Mouse (Mus musculus): ENCODE measurements around the gene Luc7l.

Luc7l gene

GRCm38 (mm10) chr17:26252539-26253251 is at the start of gene Luc7l:
Luc7l (plus strand) TSS chr17:26252896.
- peak; percentile 94 for DNase-seq (ENCODE audit: low spot score)

- peak; percentile 67 for DNase-seq (ENCODE audit: low spot score)
Measured at GRCm38 (mm10) chr17:26203321-26203811, 49.3 kb upstream of the Luc7l start.

GRCm38 (mm10) chr17:26204766-26205165 is 47.9 kb upstream of the Luc7l start:
- no peak for DNase-seq (ENCODE audit: low spot score)

- no peak for DNase-seq (ENCODE audit: low spot score)
Measured at GRCm38 (mm10) chr17:26206392-26206791, 46.3 kb upstream of the Luc7l start.

GRCm38 (mm10) chr17:26207686-26208085 is 45.0 kb upstream of the Luc7l start, which contains the start of gene Arhgdig:
Arhgdig (minus strand) TSS chr17:26207786.
- no peak for DNase-seq (ENCODE audit: low spot score)

- DNase-seq (ENCODE audit: low spot score): no peak
Measured at GRCm38 (mm10) chr17:26212241-26212640, 40.5 kb upstream of the Luc7l start.

GRCm38 (mm10) chr17:26212681-26213080 is 40.0 kb upstream of the Luc7l start:
- no peak for DNase-seq (ENCODE audit: low spot score)

- no peak for DNase-seq (ENCODE audit: low spot score)
Measured at GRCm38 (mm10) chr17:26221508-26221907, 31.2 kb upstream of the Luc7l start.

- DNase-seq (ENCODE audit: low spot score): no peak
Measured at GRCm38 (mm10) chr17:26225150-26225549, 27.5 kb upstream of the Luc7l start.

GRCm38 (mm10) chr17:26229776-26230175 is 22.9 kb upstream of the Luc7l start:
- DNase-seq (ENCODE audit: low spot score): no peak

GRCm38 (mm10) chr17:26231156-26231555 is 21.5 kb upstream of the Luc7l start:
- no peak for DNase-seq (ENCODE audit: low spot score)

- no peak for DNase-seq (ENCODE audit: low spot score)
Measured at GRCm38 (mm10) chr17:26232863-26233262, 19.8 kb upstream of the Luc7l start.

GRCm38 (mm10) chr17:26234386-26234785 is 18.3 kb upstream of the Luc7l start:
- DNase-seq (ENCODE audit: low spot score): no peak

- DNase-seq (ENCODE audit: low spot score): no peak
Measured at GRCm38 (mm10) chr17:26235077-26235815, 17.4 kb upstream of the Luc7l start.

GRCm38 (mm10) chr17:26237667-26238066 is 15.0 kb upstream of the Luc7l start:
- no peak for DNase-seq (ENCODE audit: low spot score)

GRCm38 (mm10) chr17:26239551-26239950 is 13.1 kb upstream of the Luc7l start:
- no peak for DNase-seq (ENCODE audit: low spot score)

- no peak for DNase-seq (ENCODE audit: low spot score)
Measured at GRCm38 (mm10) chr17:26240120-26240790, 12.4 kb upstream of the Luc7l start.

GRCm38 (mm10) chr17:26240990-26241389 is 11.7 kb upstream of the Luc7l start:
- DNase-seq (ENCODE audit: low spot score): no peak

- peak; percentile 82 for DNase-seq (ENCODE audit: low spot score)
Measured at GRCm38 (mm10) chr17:26243471-26244100, 9.1 kb upstream of the Luc7l start.

- peak; percentile 97 for DNase-seq (ENCODE audit: low spot score)
Measured at GRCm38 (mm10) chr17:26244101-26244841, 8.4 kb upstream of the Luc7l start, which contains the start of gene Fam234a. Fam234a (minus strand) TSS chr17:26244242.

GRCm38 (mm10) chr17:26251886-26252538 is 684 bp upstream of the Luc7l start:
- DNase-seq (ENCODE audit: low spot score): no peak

Measured in testis, postnatal 10 days (tissue).